Mouse (Mus musculus) adrenal gland, postnatal 14 days (tissue): Measurements from ENCODE around the gene Sec24c. TPM values are rescaled to one million over a fixed set of nuclear protein-coding genes. Genes with fewer than 3 reads are reported as not detected.

ENCODE experiments used
- DNase-seq: peaks from one replicate; pipeline ENCODE4 v3.0.0; 2021; ENCODE audit warnings: mixed read lengths
- microRNA-seq, 2 experiments: library from miRNA; unstranded; fragments of <30 nt; microRNA quantifications; one replicate each; pipeline ENCODE4 v1.2.0; 2021
- total RNA-seq: library from RNA; stranded (reverse); gene quantifications from 2 replicates; pipeline ENCODE4 v1.2.3, GENCODE M21; 2021

Gene Sec24c
- total RNA-seq, 1 experiment from 2014 or later, result 137 TPM

GRCm38 (mm10) chr14:20733952-20734774 is 60.1 kb downstream of the Sec24c start, which contains the start of gene Ndst2:
Ndst2 (minus strand) TSS chr14:20734562.
- peak; percentile 94 for DNase-seq

- no peak for DNase-seq
Measured at GRCm38 (mm10) chr14:20735052-20735451, 60.9 kb downstream of the Sec24c start.

- DNase-seq, result no peak
Measured at GRCm38 (mm10) chr14:20735892-20736390, 61.8 kb downstream of the Sec24c start.

- DNase-seq, result peak; percentile 75
Measured at GRCm38 (mm10) chr14:20737306-20737705, 63.2 kb downstream of the Sec24c start.

- DNase-seq, result no peak
Measured at GRCm38 (mm10) chr14:20738511-20738910, 64.4 kb downstream of the Sec24c start.

GRCm38 (mm10) chr14:20741301-20741700 is 67.2 kb downstream of the Sec24c start:
- DNase-seq, result no peak

- DNase-seq, result no peak
Measured at GRCm38 (mm10) chr14:20743614-20744013, 69.5 kb downstream of the Sec24c start.

Small RNAs within 50 kb of the gene (microRNA-seq; reads per million reads assigned to microRNA genes)
- gene Mir6946, result 0 to 0.85 reads per million in 2 experiments

Other genes starting within 250 kb of the Sec24c start
- 1.1 and 2.0 TPM in 2 replicates for gene Cfap70, start 222.1 kb upstream of the Sec24c start, total RNA-seq
- gene Anxa7, start 194.2 kb upstream of the Sec24c start, total RNA-seq, result 67.7 and 72.5 TPM in 2 replicates
- gene Mss51, start 177.4 kb upstream of the Sec24c start, total RNA-seq, result 0.74 and 1.1 TPM in 2 replicates
- gene Ppp3cb, start 127.7 kb upstream of the Sec24c start, total RNA-seq, result 62.6 and 71.6 TPM in 2 replicates
- gene Usp54, start 33.2 kb upstream of the Sec24c start, total RNA-seq, result 13.5 and 14.8 TPM in 2 replicates
- not detected in 2 replicates for gene Myoz1, start 17.8 kb upstream of the Sec24c start, total RNA-seq
- gene Synpo2l, start 6.0 kb upstream of the Sec24c start, total RNA-seq, result 0.19 and 0.71 TPM in 2 replicates
- gene Fut11, start 20.7 kb downstream of the Sec24c start, total RNA-seq, result 17.0 and 18.7 TPM in 2 replicates
- gene Chchd1, start 28.7 kb downstream of the Sec24c start, total RNA-seq, result 84.1 and 98.3 TPM in 2 replicates
- 96.1 and 101 TPM in 2 replicates for gene Zswim8, start 33.2 kb downstream of the Sec24c start, total RNA-seq
- 27.6 and 31.4 TPM in 2 replicates for gene Ndst2, start 60.3 kb downstream of the Sec24c start, total RNA-seq
- gene Camk2g, start 119.8 kb downstream of the Sec24c start, total RNA-seq, result 44.5 and 45.6 TPM in 2 replicates
- gene Plau, start 162.4 kb downstream of the Sec24c start, total RNA-seq, result 26.3 and 60.1 TPM in 2 replicates